In genomic region chr9:107619546-107619879, GRCm38 (mm10) we compare ENCODE assay signal across 8 mouse cellular contexts. TPM values are rescaled to one million over a fixed set of nuclear protein-coding genes. Genes with fewer than 3 reads are reported as not detected.
A peak's percentile ranks its signal among the peaks of the same experiment; 100 is the strongest.
DNase-seq lines count a peak whose midpoint lies in the region; ATAC-seq and TF ChIP-seq lines count a peak whose summit lies in the region.
"Had no signal": no experiment of that assay in that cellular context is flagged by ENCODE, and none has a peak within 500 bp of the region (broad histone marks: within the 10 kb centered on the region; RNA-seq: fewer than 3 reads in every experiment).

No protein-coding gene starts in this region.

- H3K4me2 ChIP-seq in kidney, embryonic 15.5 days: no peak overlapping the region
- H3K4me2 ChIP-seq in liver, embryonic 13.5 days: no peak overlapping the region

- H3K27ac ChIP-seq in kidney, embryonic 15.5 days: peak overlapping the region; percentile 89
- peak overlapping the region; percentile 28; the same call in 1 of the 2 replicates for H3K27ac ChIP-seq in embryonic fibroblast, embryonic 13.5 days (ENCODE audit: insufficient read depth, low read length)
- peak overlapping the region; percentile 78 for H3K27ac ChIP-seq in liver, embryonic 13.5 days

- no peak for DNase-seq in kidney, postnatal 14 days
- DNase-seq in NIH3T3 (ENCODE audit: low read depth): peak; percentile 76
- DNase-seq in liver, embryonic 13.5 days: no peak
- no peak for DNase-seq in frontal cortex, postnatal 10 days (ENCODE audit: low spot score in 2 of 2)
- no peak for DNase-seq in layer of hippocampus, adult 9-11 months
- DNase-seq: cerebellum, postnatal 36 days had no signal

- ATAC-seq in kidney, embryonic 15.5 days (replicated peaks; ENCODE audit: low FRiP score): 0 out of 2 replicates have a peak, but pooled peaks have one; percentile 9
- peak; percentile 16 for ATAC-seq in liver, embryonic 13.5 days (ENCODE audit: low read depth)

- H3K9me3 ChIP-seq in kidney, embryonic 15.5 days (replicated peaks): no peaks in the 10 kb centered on the region
- H3K9me3 ChIP-seq in liver, embryonic 13.5 days (replicated peaks): no peaks in the 10 kb centered on the region

- peaks cover 76% of the 10 kb centered on the region for H3K36me3 ChIP-seq in kidney, embryonic 15.5 days
- H3K36me3 ChIP-seq in liver, embryonic 13.5 days: peaks cover 86% of the 10 kb centered on the region

- H3K4me1 ChIP-seq in kidney, embryonic 15.5 days: peaks cover 44% of the 10 kb centered on the region
- H3K4me1 ChIP-seq in embryonic fibroblast, embryonic 13.5 days (ENCODE audit: control insufficient read depth, insufficient read depth, low read length): peaks cover 24% of the 10 kb centered on the region
- H3K4me1 ChIP-seq in liver, embryonic 13.5 days (replicated peaks): peaks cover 41% of the 10 kb centered on the region

- H3K27me3 ChIP-seq in kidney, embryonic 15.5 days: no peaks in the 10 kb centered on the region
- no peaks in the 10 kb centered on the region for H3K27me3 ChIP-seq in liver, embryonic 13.5 days

- TF ChIP-seq POLR2A in embryonic fibroblast, embryonic 13.5 days (IDR thresholded peaks at IDR 0.05; ENCODE audit: low read depth, low read length): no peak

- no peak overlapping the region for H3K4me3 ChIP-seq in kidney, embryonic 15.5 days (replicated peaks)
- no peak overlapping the region for H3K4me3 ChIP-seq in embryonic fibroblast, embryonic 13.5 days (ENCODE audit: insufficient read depth, low read length)
- no peak overlapping the region for H3K4me3 ChIP-seq in liver, embryonic 13.5 days (replicated peaks)

- no peak for TF ChIP-seq CTCF in embryonic fibroblast, embryonic 13.5 days (IDR thresholded peaks at IDR 0.05; ENCODE audit: borderline replicate concordance, insufficient read depth, low read length)

- no peak overlapping the region for H3K9ac ChIP-seq in kidney, embryonic 15.5 days
- H3K9ac ChIP-seq in liver, embryonic 13.5 days: no peak overlapping the region

- WGBS in kidney, embryonic 15.5 days: 71% methylated on average over 13 of the region's 13 CpGs
- WGBS in liver, embryonic 13.5 days (ENCODE audit: insufficient replicate concordance): 71% methylated on average over 13 of the region's 13 CpGs

RNA-seq across cellular contexts. Expression of gene Sema3b, which starts 10.5 kb away (rescaled TPM):
- 21.1 and 22.5 TPM in 2 replicates for polyA plus RNA-seq in kidney, embryonic 15.5 days (2015; fragmentation: Nextera tagmentation; extraction: Ambion mirVana)
- polyA plus RNA-seq in embryonic fibroblast, embryonic 13.5 days (2011; ENCODE audit: insufficient read length, low read depth, missing spikeins): 9.5 and 16.6 TPM in 2 replicates
- 0.22 and 0.34 TPM in 2 replicates for polyA plus RNA-seq in liver, embryonic 13.5 days (2015; fragmentation: Nextera tagmentation; extraction: Ambion mirVana)

RNA-seq across cellular contexts. Expression of gene Gnai2, which starts 15.7 kb away (rescaled TPM):
- polyA plus RNA-seq in kidney, embryonic 15.5 days (2015; fragmentation: Nextera tagmentation; extraction: Ambion mirVana): 403 and 424 TPM in 2 replicates
- polyA plus RNA-seq in embryonic fibroblast, embryonic 13.5 days (2011; ENCODE audit: insufficient read length, low read depth, missing spikeins): 388 and 402 TPM in 2 replicates
- polyA plus RNA-seq in liver, embryonic 13.5 days (2015; fragmentation: Nextera tagmentation; extraction: Ambion mirVana): 144 and 163 TPM in 2 replicates

RNA-seq across cellular contexts. Expression of gene Ifrd2, which starts 32.1 kb away (rescaled TPM):
- 47.8 and 55.8 TPM in 2 replicates for polyA plus RNA-seq in kidney, embryonic 15.5 days (2015; fragmentation: Nextera tagmentation; extraction: Ambion mirVana)
- polyA plus RNA-seq in embryonic fibroblast, embryonic 13.5 days (2011; ENCODE audit: insufficient read length, low read depth, missing spikeins): 31.1 and 31.5 TPM in 2 replicates
- polyA plus RNA-seq in liver, embryonic 13.5 days (2015; fragmentation: Nextera tagmentation; extraction: Ambion mirVana): 167 and 175 TPM in 2 replicates

RNA-seq across cellular contexts. Expression of gene Hyal3, which starts 38.9 kb away (rescaled TPM):
- 1.3 TPM in 2 replicates for polyA plus RNA-seq in kidney, embryonic 15.5 days (2015; fragmentation: Nextera tagmentation; extraction: Ambion mirVana)
- polyA plus RNA-seq in embryonic fibroblast, embryonic 13.5 days (2011; ENCODE audit: insufficient read length, low read depth, missing spikeins): 0.40 and 0.76 TPM in 2 replicates
- polyA plus RNA-seq in liver, embryonic 13.5 days (2015; fragmentation: Nextera tagmentation; extraction: Ambion mirVana): 0.82 and 1.2 TPM in 2 replicates

RNA-seq across cellular contexts. Expression of gene Naa80, which starts 40.8 kb away (rescaled TPM):
- 16.0 and 19.3 TPM in 2 replicates for polyA plus RNA-seq in kidney, embryonic 15.5 days (2015; fragmentation: Nextera tagmentation; extraction: Ambion mirVana)
- polyA plus RNA-seq in embryonic fibroblast, embryonic 13.5 days (2011; ENCODE audit: insufficient read length, low read depth, missing spikeins): 11.3 and 15.4 TPM in 2 replicates
- 10.5 and 12.2 TPM in 2 replicates for polyA plus RNA-seq in liver, embryonic 13.5 days (2015; fragmentation: Nextera tagmentation; extraction: Ambion mirVana)

Comparison
In these comparisons a context has a peak if more than half of its experiments do, and no peak if none do; other contexts are left out.
1. H3K27ac ChIP-seq: peak in every context shown above with its lines; median percentile 89 in kidney, embryonic 15.5 days; 78 in liver, embryonic 13.5 days; 28 in embryonic fibroblast, embryonic 13.5 days.